Mouse (Mus musculus): ENCODE measurements around the gene Cip2a. TPM values are rescaled to one million over a fixed set of nuclear protein-coding genes. Genes with fewer than 3 reads are reported as not detected.

The Cip2a gene
- total RNA-seq (2023), result 41.9 and 42.1 TPM in 2 replicates

GRCm38 (mm10) chr16:48993559-48994342, at the start of gene Cip2a, which contains the start of gene Dzip3:
Gene Cip2a, plus strand, starts transcription at chr16:48994185.
Gene Dzip3, minus strand, starts transcription at chr16:48994165.

GRCm38 (mm10) chr16:49057186-49057585, 63.2 kb downstream of the Cip2a start, which contains the start of gene Myh15:
Gene Myh15, plus strand, starts transcription at chr16:49057486.

Other genes starting within 250 kb of the Cip2a start
- gene Trat1, start 222.2 kb upstream of the Cip2a start, total RNA-seq (2023), result not detected in 2 replicates
- gene Retnlb, start 177.3 kb upstream of the Cip2a start, total RNA-seq (2023), result 1.4 and 1.5 TPM in 2 replicates
- not detected in 2 replicates for gene Retnla, start 151.6 kb upstream of the Cip2a start, total RNA-seq (2023)
- gene Retnlg, start 121.6 kb upstream of the Cip2a start, total RNA-seq (2023), result 9,068 and 11,877 TPM in 2 replicates
- gene Dzip3, start within 50 bp of the Cip2a start, total RNA-seq (2023), result 4.3 and 5.4 TPM in 2 replicates
- not detected in 2 replicates for gene Myh15, start 63.3 kb downstream of the Cip2a start, total RNA-seq (2023)